Mouse (Mus musculus): ENCODE measurements around the gene Spn.

DNA sequence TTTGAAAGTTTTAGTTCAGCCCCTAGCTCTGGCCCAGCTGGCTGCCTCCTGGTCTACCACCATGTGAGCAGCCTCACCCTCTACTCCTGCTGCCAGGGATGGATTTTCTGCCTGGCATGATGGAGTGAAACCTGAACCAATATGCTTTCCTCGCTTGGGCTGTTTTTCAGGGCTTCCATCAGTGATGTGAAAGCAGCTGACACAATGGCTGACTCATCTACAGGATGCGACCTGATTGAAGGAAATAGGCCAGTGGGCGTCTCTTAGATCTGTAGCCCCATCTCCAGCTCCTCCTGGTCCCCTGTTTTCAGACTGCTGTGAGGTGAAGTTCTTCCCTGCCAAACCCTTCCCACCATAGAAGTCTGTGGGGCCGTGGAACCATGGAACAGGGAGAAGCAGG, 39.3 kb upstream of the Spn start:
- TF ChIP-seq POLR2A (IDR thresholded peaks at IDR 0.05; ENCODE audit: borderline replicate concordance, extremely low read depth, insufficient read depth, insufficient read length, poor library complexity, severe bottlenecking) (no peak), CTCF (IDR thresholded peaks at IDR 0.05; ENCODE audit: borderline replicate concordance, extremely low read depth, insufficient read depth, insufficient read length) (no peak)
